Mouse (Mus musculus) cerebellum, postnatal 10 days (tissue): ENCODE data around the gene Harbi1.

ENCODE experiments used
- DNase-seq, 2 experiments: peaks; one replicate each; pipeline ENCODE4 v3.0.0; 2021; ENCODE audit warnings: mixed read lengths in 2 of 2

Gene Harbi1

DNA sequence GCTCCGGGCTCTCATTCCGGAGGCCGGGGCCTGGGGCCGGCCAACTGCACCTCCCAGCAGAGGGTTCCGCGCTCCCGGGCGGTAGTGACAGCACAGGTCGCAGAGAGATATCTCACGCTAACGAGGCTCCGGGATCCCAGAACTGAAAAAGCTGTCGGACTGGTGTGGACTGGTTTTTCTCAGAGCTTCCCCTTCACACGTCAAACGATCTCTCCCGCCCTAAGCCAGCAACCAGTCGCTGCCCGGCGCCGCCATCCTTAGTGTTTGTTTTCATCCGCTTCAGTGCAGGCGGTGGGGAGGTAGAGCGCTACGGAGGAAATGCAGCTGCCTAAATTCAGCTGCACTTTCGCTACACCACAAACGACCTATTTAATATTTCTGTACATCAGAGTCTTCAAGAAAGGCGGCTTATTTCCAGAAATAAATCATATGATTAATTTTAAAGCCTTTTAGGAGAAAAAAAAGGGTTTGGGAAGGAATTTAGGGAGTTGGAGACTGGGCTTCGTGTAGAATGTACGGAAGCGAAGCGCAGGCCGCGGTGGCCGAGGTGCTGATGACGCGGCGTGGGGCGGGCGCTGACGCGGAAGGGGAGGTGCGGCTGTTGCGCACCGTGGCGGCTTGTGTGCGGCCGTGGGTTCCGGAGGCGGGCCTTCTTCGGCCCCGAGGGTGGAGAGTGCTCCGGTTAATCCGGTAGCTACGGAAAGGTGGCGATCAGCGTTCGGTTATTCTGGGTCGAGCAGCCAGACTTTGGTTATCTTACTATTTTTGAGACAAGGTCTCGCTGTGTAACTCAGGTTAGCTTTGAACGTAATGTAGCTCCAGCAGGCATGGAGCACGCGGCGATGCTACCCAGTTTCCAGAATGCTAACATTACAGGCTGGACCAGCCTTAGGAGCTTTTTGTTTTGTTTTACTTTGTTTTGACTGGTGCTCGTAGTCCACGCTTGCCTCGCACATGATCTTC is at the start of gene Harbi1, which contains the start of gene Atg13:
Harbi1 (plus strand) TSS at position 581 of the 963 bp plus-strand sequence.
Atg13 (minus strand) TSS at position 305 of the 963 bp plus-strand sequence.
- DNase-seq = peak; percentile 97

DNA sequence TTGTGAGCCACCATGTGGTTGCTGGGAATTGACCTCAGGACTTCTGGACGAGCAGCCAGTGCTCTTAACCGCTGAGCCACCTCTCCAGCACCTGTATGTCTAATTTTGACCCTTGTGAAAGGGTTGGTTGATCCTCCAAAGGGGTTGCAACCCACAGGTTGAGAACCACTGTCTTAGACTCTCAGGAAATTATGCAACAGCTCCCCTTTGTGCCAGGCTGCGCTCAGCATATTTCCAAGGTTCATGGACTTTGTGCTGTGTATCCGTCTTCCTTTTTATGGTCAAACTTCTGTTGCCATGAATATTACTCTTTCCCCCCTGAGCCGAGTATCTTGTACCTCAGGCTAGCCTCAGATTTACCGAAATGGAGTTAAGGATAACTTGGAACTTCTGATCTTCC is 49.7 kb upstream of the Harbi1 start:
- DNase-seq = no peak

DNA sequence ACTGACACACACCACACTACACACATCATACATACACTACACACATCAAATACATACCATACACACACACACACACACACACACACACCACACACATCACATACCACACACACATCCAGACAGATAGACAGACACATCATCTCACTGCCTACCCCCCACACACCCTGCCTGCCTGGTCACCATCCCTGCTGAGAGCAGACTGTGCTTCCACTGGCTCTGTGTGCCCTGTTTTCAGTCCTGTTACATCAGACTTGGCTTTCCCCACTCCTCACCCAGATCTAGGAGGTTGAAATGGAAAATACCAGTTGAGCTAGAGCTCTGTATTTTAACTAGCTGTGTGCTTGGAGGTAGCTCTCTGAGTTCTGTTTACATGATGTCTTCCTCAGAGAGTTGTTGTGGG is 45.9 kb upstream of the Harbi1 start:
- no peak for DNase-seq

DNA sequence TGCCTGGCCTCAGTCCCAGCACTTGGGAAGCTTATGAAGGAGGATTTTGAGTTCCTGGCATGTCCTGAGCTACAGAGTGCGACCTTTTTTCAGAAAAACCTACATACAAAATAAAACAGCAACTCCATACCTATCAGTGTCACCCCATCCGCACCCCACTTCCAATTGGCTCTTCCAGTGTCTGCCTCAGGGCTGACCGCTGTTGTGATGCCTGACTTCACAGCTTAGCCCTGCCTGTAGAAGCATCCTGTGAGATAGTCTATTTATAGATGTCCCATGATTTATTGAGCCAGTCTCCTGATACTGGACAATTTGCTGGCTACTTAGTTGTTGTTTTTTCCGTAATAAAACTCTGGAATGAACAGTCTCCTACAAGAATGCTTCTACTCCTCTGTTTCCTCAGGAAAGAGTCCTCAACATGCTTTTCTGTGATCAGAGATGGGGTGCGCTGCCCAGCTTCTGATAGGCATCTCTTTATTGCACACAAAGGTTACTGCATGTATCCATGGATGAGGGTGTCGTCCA is 44.2 kb upstream of the Harbi1 start:
- no peak for DNase-seq

DNA sequence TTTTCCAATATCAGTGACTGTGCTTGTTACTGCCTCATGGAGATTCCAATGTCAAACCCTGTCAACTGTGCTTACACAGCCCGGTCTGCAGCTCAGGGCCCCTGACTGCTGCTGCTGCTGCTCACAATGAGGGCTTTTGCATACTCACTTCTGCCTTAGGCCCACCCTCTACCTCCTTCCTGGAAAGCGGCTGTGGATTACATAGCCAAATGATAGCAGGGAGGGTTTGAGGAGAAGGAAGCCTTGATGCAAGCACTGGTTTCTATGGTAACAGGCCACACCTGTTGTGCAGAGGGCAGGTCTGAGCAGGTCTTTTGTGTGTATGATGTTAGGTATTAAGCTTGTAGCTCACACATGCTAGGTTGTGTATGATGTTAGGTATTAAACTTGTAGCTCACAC is 42.9 kb upstream of the Harbi1 start:
- no peak for DNase-seq

DNA sequence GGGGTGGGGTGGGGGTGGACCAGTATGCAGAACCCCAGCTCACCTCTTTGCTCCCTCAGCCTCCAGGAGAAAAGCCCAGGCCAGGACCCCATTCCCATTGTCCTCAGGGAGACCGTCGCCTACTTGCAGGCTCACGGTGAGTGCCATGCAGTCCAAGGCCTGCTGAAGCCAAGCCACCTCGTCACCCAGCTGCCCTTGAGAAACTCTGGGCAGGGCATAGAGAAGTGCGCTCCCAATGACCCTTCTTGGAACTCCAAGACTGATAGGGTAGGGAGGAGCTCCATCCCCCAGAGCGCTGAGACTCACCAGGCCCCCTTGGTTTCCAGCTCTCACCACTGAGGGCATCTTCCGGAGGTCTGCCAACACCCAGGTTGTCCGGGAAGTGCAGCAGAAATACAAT is 41.3 kb upstream of the Harbi1 start:
- no peak for DNase-seq

DNA sequence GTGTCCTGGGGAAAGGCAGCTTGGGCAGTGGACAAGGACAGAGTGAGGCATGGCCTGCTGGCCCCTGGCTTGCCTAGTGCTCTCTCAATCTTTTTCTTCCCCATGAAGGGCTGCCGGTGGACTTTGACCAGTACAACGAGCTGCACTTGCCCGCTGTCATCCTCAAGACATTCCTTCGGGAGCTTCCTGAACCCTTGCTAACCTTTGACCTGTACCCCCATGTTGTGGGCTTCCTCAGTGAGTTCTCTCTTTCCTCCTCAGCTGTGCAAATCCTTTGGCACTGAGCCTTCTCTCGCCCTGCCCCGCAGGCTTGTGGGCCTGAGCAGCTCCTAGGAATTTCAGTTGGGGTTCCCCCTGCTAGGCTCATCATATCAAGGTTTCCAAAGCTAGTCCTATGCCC is 40.6 kb upstream of the Harbi1 start:
- no peak for DNase-seq

DNA sequence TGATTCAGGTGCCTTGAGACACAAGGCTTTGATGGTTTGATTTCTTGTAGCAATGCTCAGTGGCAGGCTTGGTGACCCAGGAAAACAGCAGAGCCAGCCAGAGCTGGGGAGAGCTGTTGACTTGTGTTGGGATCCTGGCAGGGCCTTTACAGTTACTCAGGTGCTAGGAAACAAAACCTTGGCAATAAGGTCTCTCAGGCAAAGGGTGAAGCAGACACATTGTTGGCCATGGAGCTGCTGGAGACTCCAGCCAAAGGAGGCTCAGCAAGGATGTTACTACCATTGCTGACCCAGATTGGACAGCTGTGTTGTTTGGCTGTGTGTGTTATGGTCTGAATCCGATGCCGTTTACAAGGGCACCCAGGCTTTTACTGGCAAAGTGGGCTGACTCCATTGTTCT is 37.1 kb upstream of the Harbi1 start:
- no peak for DNase-seq

DNA sequence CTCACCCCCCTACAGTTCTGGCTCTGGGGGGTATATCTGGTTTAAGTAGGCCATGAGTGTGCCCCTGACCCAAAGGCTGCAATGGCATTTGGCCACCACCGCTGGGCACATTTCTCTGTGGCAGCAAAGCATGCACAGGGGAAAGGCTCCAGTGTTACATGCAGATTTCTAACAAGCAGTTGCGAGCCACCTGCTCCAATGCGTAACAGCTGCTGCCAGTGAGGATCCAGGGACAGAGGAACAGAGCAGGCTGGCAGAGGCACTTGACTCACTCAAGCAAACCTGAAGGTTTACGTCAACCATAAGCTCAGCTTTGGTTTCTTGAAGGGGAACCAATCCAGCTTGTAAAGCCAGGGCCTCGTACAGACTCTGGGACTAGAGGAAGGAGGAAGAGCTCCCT is 35.8 kb upstream of the Harbi1 start:
- DNase-seq = peak in 1 of 2 experiments; percentile 21

DNA sequence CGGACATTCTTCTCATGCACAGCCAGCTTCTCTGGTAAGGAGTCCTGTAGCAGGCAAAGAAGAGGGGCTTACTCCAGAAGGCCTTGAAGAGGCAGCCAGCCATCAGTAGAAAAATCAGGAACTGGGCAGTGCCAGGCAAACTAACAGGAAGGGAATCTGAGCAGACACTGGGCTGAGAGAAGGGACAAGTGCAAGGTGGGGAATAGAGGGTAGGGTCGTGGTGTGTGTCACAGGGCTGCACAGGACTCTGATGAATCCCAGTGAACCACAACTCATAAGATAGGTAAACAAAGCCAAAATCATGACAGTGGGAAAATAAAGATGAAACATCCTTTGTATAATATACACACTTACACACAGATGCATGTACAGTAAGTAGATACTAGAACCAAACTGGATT is 34.2 kb upstream of the Harbi1 start:
- no peak for DNase-seq

DNA sequence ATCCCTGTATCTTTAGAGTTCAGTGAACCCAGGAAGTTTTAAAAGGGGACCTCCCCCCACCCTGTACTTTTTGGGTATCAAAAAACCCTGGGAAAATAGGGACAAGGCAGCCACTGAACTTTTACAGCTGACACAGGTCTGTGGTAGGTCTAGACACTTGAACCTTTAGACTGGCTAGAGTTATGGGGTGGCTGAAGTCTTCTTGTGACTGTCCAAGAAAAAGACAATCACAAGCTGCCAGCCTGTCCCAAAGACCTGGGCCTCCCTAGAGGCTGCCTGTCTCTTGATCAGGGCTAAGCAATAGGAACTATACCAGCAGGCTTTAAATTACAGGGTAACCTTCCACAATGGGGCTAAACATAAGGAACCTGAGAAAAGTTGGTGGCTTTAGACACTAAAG is 33.7 kb upstream of the Harbi1 start:
- no peak for DNase-seq

DNA sequence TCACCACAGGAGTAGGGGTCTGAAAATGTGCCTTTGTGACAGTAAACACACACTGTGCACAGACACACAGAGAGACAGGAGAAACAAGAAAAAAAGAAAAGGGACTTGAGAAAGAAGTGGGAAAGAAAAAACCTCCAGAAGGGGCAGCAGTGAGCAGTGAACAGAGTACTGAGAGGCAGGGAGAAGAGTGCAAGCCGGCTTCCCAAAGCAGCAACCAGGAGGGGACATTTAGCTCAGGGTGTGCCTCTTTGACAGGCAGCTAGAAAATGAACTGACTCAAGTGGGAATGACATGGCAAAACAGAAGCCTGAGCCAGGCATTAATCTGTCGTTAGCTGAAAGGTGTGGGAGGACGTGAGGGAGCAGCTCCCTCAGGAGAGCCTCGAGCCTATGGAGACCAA is 27.8 kb upstream of the Harbi1 start:
- DNase-seq = peak; percentile 69 to 79

DNA sequence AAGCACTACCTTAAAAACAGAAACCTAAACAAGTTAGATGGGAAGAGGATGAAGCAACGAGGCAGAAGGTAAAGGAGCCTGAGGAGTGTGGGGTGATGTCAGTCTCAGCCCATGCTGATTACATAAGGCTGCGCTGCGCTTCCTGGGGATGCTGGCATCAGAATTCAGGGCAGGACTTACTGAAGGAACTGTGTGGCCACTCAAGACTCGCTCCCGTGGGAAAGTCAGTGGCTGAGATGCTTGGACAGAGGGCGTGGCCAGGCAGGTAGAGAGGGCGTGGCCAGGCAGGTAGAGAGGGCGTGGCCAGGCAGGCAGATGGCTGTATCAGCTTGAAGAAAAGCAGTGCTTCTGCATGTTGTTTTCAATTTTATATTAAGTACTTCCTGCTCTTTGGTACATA is 26.7 kb upstream of the Harbi1 start:
- no peak for DNase-seq

DNA sequence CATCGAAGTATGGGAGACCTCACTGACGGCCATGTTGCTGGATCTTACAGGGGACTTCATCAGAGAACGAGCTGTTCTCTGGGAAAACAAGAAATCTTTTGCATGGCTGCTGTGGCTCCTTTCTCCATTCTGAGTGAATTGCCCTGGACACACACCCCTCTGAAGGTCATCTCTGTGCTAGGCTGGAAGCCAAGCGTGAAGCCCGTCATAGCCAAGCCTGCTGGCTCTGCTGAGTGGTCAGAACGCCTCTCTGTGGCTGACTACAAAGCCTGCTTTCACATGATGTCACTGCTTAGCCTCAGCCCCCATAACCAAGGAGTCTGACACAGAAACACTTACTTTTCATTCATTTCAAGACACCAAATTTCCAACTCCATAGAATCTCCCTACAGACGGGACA is 21.2 kb upstream of the Harbi1 start:
- peak in 1 of 2 experiments; percentile 44 for DNase-seq

DNA sequence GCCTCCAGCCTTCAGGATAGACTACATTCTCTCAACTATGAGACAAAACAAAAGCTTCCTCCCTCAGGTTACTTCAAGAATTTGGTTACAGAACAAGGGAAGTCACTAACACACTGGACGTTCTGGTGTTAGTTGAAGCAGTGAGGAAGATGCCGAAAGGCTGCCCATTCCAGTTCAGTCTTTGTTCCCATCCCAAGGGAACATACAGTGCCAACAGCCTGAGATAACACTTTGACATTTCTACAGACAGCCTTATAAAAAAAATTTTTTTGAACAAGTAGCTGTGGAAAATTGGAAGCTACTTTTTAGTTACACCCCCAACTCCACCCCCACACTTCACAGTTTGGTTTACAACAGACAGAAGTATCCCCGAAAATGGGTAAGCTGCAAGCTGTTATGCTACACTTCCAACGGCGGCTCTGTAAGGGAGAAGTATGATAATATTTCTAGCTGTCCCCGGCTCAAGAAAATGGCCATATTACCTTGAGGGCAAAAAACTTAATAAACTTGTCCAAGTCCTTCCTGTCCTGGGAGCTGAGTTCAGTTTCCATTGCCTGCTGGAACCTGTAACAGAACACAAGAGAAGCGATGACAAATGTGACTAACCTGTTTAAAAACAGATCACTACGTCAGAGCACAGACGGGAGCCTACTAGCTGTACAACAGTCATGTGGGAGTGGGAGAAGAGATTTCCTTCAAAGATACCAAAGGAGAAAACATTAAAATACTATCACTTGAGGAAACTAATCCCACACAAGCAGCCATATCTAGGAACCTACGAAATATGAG is 15.0 kb upstream of the Harbi1 start:
- no peak for DNase-seq

DNA sequence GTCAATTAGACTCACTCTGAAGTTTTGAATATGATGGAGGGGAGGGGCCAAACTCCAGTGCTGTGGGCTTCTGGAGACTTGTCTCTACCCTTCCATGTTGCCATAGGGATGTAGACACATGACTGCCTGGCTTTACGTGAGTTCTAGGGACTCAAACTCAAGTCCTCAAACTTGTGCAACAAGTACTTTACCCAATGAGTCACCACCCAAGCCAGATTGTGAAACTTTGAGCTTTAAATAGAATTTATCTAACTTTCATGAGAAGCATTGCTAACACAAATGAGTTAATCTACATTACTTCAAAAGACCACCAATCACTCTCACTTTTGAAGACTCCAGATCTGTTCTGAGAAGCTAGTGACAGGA is 14.4 kb upstream of the Harbi1 start:
- no peak for DNase-seq

DNA sequence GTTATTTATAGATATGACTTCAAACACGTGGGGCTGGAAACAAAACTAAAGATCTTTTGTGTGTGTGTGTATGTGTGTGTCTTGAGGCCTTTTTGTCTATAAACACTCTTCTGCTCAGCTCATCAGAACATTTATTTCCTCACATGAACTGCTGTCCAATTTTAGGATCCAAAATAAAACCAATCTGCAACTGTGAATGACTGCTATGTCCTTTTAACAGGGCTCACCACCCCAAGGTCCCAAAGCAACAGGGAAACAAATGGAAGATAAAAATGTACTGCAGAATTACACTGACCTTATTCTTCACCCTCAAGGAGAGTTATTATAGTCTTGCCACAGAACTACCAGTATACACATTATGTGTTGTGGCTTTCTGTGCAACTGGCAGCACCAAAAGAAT is 11.4 kb upstream of the Harbi1 start:
- no peak for DNase-seq

DNA sequence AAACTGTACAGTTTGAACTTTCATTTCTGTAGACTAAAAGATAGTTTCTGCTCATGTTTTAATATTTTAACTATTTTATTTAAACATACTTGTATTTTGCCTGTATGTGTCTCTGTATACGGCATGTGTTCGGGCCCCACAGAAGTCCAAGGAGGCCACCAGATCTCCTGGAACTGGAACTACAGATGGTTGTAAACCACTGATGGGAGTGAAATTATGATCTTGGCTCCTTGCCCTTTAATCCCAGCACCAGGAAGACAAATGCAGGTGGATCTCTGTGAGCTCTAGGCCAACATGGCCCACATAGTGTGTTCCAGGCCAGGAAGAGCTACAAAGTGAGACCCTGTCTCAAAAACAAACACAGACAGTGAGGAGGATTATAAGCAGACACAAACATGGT is 9.3 kb upstream of the Harbi1 start:
- DNase-seq = peak; percentile 18 to 32

DNA sequence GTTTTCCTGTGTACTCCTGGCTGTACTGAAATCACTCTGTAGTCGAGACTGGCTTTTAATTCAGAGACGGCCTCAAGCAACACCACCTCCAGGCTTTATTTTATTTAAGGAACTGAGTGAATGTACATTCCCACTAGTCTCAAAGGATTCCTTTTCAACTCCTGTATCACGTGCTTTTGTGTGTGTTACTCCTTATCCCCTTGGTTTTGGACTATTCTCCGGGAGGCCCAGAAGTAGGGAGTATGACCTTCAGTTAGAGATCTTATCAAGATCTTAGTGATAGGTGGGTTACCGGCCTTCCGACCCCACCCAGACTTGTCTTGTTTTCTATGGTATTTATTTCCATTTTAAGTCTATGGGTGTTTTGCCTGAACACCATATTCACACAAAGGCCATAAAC is 4.9 kb upstream of the Harbi1 start:
- no peak for DNase-seq

DNA sequence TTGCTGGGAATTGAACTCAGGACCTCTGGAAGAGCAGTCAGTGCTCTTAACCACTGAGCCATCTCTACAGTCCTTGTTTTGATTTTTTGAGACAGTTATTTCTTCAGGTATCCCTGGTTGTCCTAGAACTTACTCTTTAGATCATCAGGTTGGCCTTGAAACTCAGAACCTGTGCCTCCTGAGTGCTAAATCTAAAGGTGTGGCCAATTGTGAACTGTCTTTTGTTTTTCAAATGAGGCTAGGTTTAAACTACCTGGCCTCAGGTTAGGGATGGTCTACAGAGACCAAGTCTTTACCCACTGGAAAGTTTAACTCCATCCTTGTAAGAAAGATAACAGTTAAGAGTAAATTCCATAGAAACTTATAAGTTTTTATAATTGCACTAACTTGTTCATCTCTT is 4.2 kb upstream of the Harbi1 start:
- no peak for DNase-seq

DNA sequence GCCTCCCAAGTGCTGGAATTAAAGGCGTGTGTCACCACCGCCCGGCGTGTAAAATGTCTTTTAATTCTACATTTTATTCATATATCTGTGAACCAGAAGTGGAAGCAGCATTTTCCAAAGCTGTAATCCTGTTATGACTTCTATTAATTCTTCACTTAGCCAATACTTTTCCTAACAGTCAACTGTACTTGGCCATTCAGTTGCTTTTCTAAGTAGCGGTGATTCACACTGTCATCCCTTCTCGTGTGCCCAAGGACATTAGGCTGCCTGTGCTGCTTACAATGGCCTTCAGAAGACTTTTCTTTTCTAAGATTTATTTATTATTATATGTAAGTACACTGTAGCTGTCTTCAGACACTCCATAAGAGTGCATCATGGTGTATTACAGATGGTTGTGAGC is 2.3 kb upstream of the Harbi1 start:
- DNase-seq = no peak

DNA sequence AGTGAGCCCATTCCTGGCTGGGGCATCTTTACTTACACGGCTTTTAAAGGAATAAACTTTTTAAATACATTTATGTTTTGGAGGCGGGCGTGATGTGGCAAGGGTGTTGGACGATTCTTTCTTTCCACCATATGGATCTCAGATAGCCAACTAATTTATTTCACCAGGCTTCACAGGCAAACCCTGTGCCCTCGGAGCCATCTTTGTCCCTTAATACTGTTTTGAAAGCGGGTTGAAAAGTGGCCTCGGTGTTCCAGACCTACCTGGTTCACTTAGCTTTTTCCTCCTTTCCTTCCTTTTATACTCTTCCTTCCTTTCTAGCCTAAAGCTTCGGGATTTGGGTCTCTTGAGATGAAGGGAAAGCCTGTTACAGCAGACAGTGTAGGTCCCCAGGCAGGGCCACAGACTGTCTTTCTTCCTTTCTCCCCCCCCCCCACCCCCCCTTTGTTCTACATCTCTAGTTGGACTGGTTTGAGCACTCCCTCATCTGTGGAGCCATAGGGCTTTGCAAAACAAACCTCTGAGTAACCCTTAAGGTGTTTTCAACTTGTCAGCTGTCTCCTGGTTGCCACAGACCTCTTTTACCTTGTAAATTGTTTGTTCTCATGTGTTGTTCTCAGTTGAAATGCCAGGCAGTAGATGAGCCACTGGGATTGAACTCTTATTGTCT is 739 bp downstream of the Harbi1 start:
- no peak for DNase-seq

DNA sequence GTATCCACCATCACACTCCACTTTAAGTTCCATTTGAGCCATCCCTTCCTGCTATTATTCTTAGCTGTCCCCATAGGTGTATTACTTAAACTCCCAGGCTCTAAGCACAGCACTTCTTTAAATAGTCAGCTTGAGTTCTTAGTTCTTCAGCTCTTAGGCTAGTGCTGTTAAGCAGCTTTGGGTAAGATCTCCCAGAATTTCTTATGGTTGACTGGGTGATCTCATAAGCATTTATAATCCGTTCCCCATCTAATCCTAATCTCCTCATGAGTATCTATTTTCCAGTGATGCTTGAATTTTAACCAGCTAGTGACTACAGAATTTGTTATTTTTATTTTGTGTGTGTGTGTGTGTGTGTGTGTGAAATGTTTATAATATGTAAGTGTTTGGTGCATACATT is 4.3 kb downstream of the Harbi1 start:
- DNase-seq = no peak
